Mouse (Mus musculus): Measurements from ENCODE around the gene Cep41.

DNA sequence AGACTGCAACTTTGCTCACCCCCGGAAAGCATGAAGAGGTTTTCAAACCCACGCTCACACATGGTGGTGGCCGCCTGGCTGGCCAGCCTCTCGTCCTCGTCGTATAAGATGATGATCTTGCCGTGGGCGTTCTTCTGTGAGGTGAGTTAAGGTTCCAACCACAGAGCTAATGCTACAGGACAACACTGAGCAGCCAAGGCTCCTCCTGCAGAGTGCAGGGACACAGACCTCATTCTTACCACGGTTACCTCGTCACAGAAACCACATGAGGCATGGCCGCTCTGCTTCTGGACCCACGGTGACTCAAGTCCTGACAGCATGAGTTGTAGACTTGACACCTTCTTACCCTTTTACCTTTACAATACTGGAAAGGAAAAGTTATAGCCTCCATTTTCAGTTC lies 36.3 kb downstream of the Cep41 start:
- TF ChIP-seq CTCF (IDR thresholded peaks at IDR 0.05; ENCODE audit: low read depth) (no peak), EP300 (IDR thresholded peaks at IDR 0.05; ENCODE audit: low read depth) (no peak)
